Comparison of ENCODE assay signal across 11 mouse cellular contexts in genomic region chr17:31497726-31498125, GRCm38 (mm10).
"Had no signal": no experiment of that assay in that cellular context is flagged by ENCODE, and none has a peak within 500 bp of the region (broad histone marks: within the 10 kb centered on the region; RNA-seq: fewer than 3 reads in every experiment).

No protein-coding gene starts in this region.

- H3K27ac ChIP-seq: limb, embryonic 15.5 days; liver, embryonic 12.5 days; midbrain, embryonic 12.5 days had no signal

- ATAC-seq: liver, embryonic 12.5 days had no signal

- DNase-seq: kidney, postnatal 25 days; layer of hippocampus, postnatal 36 days; lung, embryonic 14.5 days; lung, postnatal 10 days; lung, postnatal 4 days; right cerebral cortex, postnatal 14 days; thymus, postnatal 36 days had no signal

- H3K27me3 ChIP-seq: limb, embryonic 15.5 days; liver, embryonic 12.5 days; megakaryocyte, embryonic 14.5 days; midbrain, embryonic 12.5 days had no signal

- H3K4me1 ChIP-seq: limb, embryonic 15.5 days; midbrain, embryonic 12.5 days had no signal

- H3K4me2 ChIP-seq: limb, embryonic 15.5 days; liver, embryonic 12.5 days; lung, embryonic 14.5 days; midbrain, embryonic 12.5 days had no signal

- H3K4me3 ChIP-seq: limb, embryonic 15.5 days; liver, embryonic 12.5 days; midbrain, embryonic 12.5 days had no signal

- H3K9me3 ChIP-seq: limb, embryonic 15.5 days; liver, embryonic 12.5 days; megakaryocyte, embryonic 14.5 days; midbrain, embryonic 12.5 days had no signal

- H3K9ac ChIP-seq: limb, embryonic 15.5 days; liver, embryonic 12.5 days; lung, embryonic 14.5 days; midbrain, embryonic 12.5 days had no signal
